Mouse (Mus musculus) ES-E14 (cell line): Measurements from ENCODE around the gene Kcnj14. TPM values are rescaled to one million over a fixed set of nuclear protein-coding genes. Genes with fewer than 3 reads are reported as not detected.
A peak's percentile ranks its signal among the peaks of the same experiment; 100 is the strongest.

Experiments
- DNase-seq: peaks from one replicate; pipeline ENCODE4 v3.0.0-alpha.2; 2013; ENCODE audit warnings: low read depth, low spot score
- H3K27ac ChIP-seq: 2 replicates; pipeline ENCODE4 v1.5.1; 2012; ENCODE audit warnings: low read depth, mild to moderate bottlenecking, low read length, moderate library complexity, mixed read lengths; ENCODE audit not compliant: poor library complexity, insufficient read depth, severe bottlenecking
- H3K36me3 ChIP-seq: 2 replicates; pipeline ENCODE4 v1.6.1; 2012; ENCODE audit warnings: mild to moderate bottlenecking, low read length, moderate library complexity, mixed read lengths; ENCODE audit not compliant: control insufficient read depth, poor library complexity, insufficient read depth, severe bottlenecking
- H3K4me1 ChIP-seq, 2 experiments: fragments of 150-350 bp in 1 of 2; sonication (generic) in 1 of 2; 2 replicates each; pipeline ENCODE4 v1.6.1; 2012; ENCODE audit warnings: low read length in 2 of 2, mild to moderate bottlenecking in 1 of 2, mixed read lengths in 1 of 2; ENCODE audit not compliant: control insufficient read depth in 2 of 2, insufficient read depth in 2 of 2, poor library complexity in 1 of 2
- H3K4me3 ChIP-seq, 2 experiments: fragments of 150-350 bp in 1 of 2; sonication (generic) in 1 of 2; 2 replicates each; pipeline ENCODE4 v1.5.1; 2012; ENCODE audit warnings: low read length in 2 of 2, low read depth in 1 of 2, mild to moderate bottlenecking in 1 of 2, mixed read lengths in 1 of 2; ENCODE audit not compliant: insufficient read depth in 1 of 2, poor library complexity in 1 of 2, severe bottlenecking in 1 of 2
- H3K9ac ChIP-seq: 2 replicates; pipeline ENCODE4 v1.6.1; 2012; ENCODE audit warnings: low read depth, mild to moderate bottlenecking, low read length, mixed read lengths; ENCODE audit not compliant: poor library complexity, insufficient read depth, severe bottlenecking
- H3K9me3 ChIP-seq: fragments of 150-350 bp; sonication (generic); 2 replicates; pipeline ENCODE4 v1.6.1; 2012; ENCODE audit warnings: low read depth, mild to moderate bottlenecking, low read length; ENCODE audit not compliant: control insufficient read depth, insufficient read depth
- CHD2 ChIP-seq: IDR thresholded peaks from 2 replicates; pipeline ENCODE4 v1.6.1; 2014; ENCODE audit warnings: mild to moderate bottlenecking, low read depth, low read length, inconsistent platforms
- HCFC1 ChIP-seq: IDR thresholded peaks from 2 replicates; pipeline ENCODE4 v1.6.1; 2012; ENCODE audit warnings: low read length, inconsistent platforms, borderline replicate concordance; ENCODE audit not compliant: insufficient read depth
- MAFK ChIP-seq: IDR thresholded peaks from 2 replicates; pipeline ENCODE4 v1.6.1; 2014; ENCODE audit warnings: mild to moderate bottlenecking, low read depth, low read length, inconsistent platforms; ENCODE audit not compliant: insufficient read depth
- ZC3H11A ChIP-seq: IDR thresholded peaks from 2 replicates; pipeline ENCODE4 v1.6.1; 2012; ENCODE audit warnings: low read depth, mild to moderate bottlenecking, inconsistent platforms, low read length, borderline replicate concordance
- ZNF384 ChIP-seq: IDR thresholded peaks from 2 replicates; pipeline ENCODE4 v1.6.1; 2012; ENCODE audit warnings: low read depth, low read length, inconsistent platforms
- in situ Hi-C, 2 experiments: fragments of 600-800 bp; cut with MboI; formaldehyde crosslinking; loops; one replicate each; pipeline ENCODE4 v1.15.1; 2025; ENCODE audit warnings: low sequenced_read_pairs in 2 of 2, inconsistent platforms in 1 of 2; ENCODE audit not compliant: unreplicated experiment in 2 of 2
- total RNA-seq: library from RNA; depleted of rRNA; stranded (reverse); fragments of 300-350 nt; gene quantifications from 2 replicates; pipeline ENCODE4 v1.2.3, GENCODE M21; 2012

Kcnj14 gene
- total RNA-seq, 1 experiment: 1.6 TPM

- H3K9ac ChIP-seq: peak overlapping the region; percentile 23; the same call in 1 of the 2 replicates
- H3K4me3 ChIP-seq: peak overlapping the region; percentile 49 to 54
- H3K9me3 ChIP-seq: no peaks in the 10 kb centered on the region
- in situ Hi-C loops: loop anchor here in 1 of 2 experiments (10.0 kb wide), 1 partner anchor 67 kb away; no protein-coding TSS in a partner anchor
- TF ChIP-seq CHD2: no peak
- TF ChIP-seq HCFC1: peak; percentile 66; the same call in 1 of the 2 replicates
- peak; percentile 90; the same call in 1 of the 2 replicates for TF ChIP-seq ZC3H11A
- no peak for TF ChIP-seq ZNF384
- no peak for TF ChIP-seq MAFK
- no peak overlapping the region for H3K27ac ChIP-seq
- H3K4me1 ChIP-seq: peaks cover 6 to 25% of the 10 kb centered on the region in 2 experiments; a peak in 2 of 4 replicates
- H3K36me3 ChIP-seq: peaks cover 2% of the 10 kb centered on the region; the same call in 1 of the 2 replicates
- peak; percentile 92 for DNase-seq
Observed at GRCm38 (mm10) chr7:45801348-45801747, 23.2 kb downstream of the Kcnj14 start.

- H3K9ac ChIP-seq: peak overlapping the region; percentile 23; the same call in 1 of the 2 replicates
- peaks cover 6 to 23% of the 10 kb centered on the region in 2 experiments; a peak in 2 of 4 replicates for H3K4me1 ChIP-seq
- no peaks in the 10 kb centered on the region for H3K9me3 ChIP-seq
- H3K27ac ChIP-seq: peak overlapping the region; percentile 60; the same call in 1 of the 2 replicates
- DNase-seq: peak; percentile 88
- in situ Hi-C loops: loop anchor here in 1 of 2 experiments (10.0 kb wide), 1 partner anchor 66 kb away; no protein-coding TSS in a partner anchor
- peak overlapping the region; percentile 49 to 54 for H3K4me3 ChIP-seq
- TF ChIP-seq ZC3H11A: no peak
- no peak for TF ChIP-seq ZNF384
- no peak for TF ChIP-seq HCFC1
- TF ChIP-seq CHD2: no peak
- no peak for TF ChIP-seq MAFK
- peaks cover 2% of the 10 kb centered on the region; the same call in 1 of the 2 replicates for H3K36me3 ChIP-seq
Observed at GRCm38 (mm10) chr7:45800546-45801204, 23.9 kb downstream of the Kcnj14 start.

- TF ChIP-seq MAFK (no peak), CHD2 (no peak), HCFC1 (no peak)
- Histone ChIP-seq H3K27ac (peak overlapping the region; percentile 72; the same call in 1 of the 2 replicates), H3K9me3 (no peaks in the 10 kb centered on the region), H3K36me3 (peaks cover 2% of the 10 kb centered on the region; the same call in 1 of the 2 replicates), H3K9ac (peak overlapping the region; percentile 27; the same call in 1 of the 2 replicates), H3K4me1 (peaks cover 6 to 26% of the 10 kb centered on the region in 2 experiments; a peak in 2 of 4 replicates), H3K4me3 (peak overlapping the region in 1 of 2 experiments; percentile 49; a peak in 2 of 4 replicates)
- in situ Hi-C loops: loop anchor here in 1 of 2 experiments (10.0 kb wide), 1 partner anchor 65 kb away; no protein-coding TSS in a partner anchor
- no peak for DNase-seq
Observed at GRCm38 (mm10) chr7:45800001-45800400, 24.6 kb downstream of the Kcnj14 start.

GRCm38 (mm10) chr7:45798931-45799330 lies 25.7 kb downstream of the Kcnj14 start:
- peaks cover 2% of the 10 kb centered on the region; the same call in 1 of the 2 replicates for H3K36me3 ChIP-seq
- in situ Hi-C loops: no loop called here
- H3K4me1 ChIP-seq: peaks cover 6 to 26% of the 10 kb centered on the region in 2 experiments; a peak in 2 of 4 replicates
- TF ChIP-seq MAFK (no peak), CHD2 (no peak), HCFC1 (no peak), ZC3H11A (no peak), ZNF384 (no peak)
- no peak overlapping the region for H3K9ac ChIP-seq
- no peak for DNase-seq
- no peak overlapping the region for H3K27ac ChIP-seq
- no peaks in the 10 kb centered on the region for H3K9me3 ChIP-seq
- H3K4me3 ChIP-seq: no peak overlapping the region
